Mouse (Mus musculus) macrophage (primary cell): ENCODE data around the gene Gria3. TPM values are rescaled to one million over a fixed set of nuclear protein-coding genes. Genes with fewer than 3 reads are reported as not detected.

Experiments used
- H3K27ac ChIP-seq: fragments of 350-480 bp; formaldehyde crosslinking; 2 replicates; pipeline ENCODE4 v1.9.0; 2021
- H3K36me3 ChIP-seq: fragments of 350-480 bp; formaldehyde crosslinking; 2 replicates; pipeline ENCODE4 v1.9.0; 2021; ENCODE audit errors: inconsistent target
- H3K4me3 ChIP-seq: fragments of 350-480 bp; formaldehyde crosslinking; 2 replicates; pipeline ENCODE4 v1.9.0; 2021; ENCODE audit errors: inconsistent target
- H3K79me2 ChIP-seq: fragments of 350-480 bp; formaldehyde crosslinking; 2 replicates; pipeline ENCODE4 v1.9.0; 2021; ENCODE audit errors: inconsistent target
- WGBS: methylation state at CpG from one replicate; pipeline ENCODE4 v1.1.7; 2026; ENCODE audit warnings: inconsistent platforms; ENCODE audit not compliant: missing documents; 5-methylcytosine and 5-hydroxymethylcytosine counted together
- polyA plus RNA-seq: library from polyadenylated mRNA; stranded (reverse); fragments of 250-400 nt; gene quantifications from 3 replicates; pipeline ENCODE4 v1.2.4, GENCODE M21; 2018; ENCODE audit warnings: inconsistent platforms

Gria3 gene
- polyA plus RNA-seq, 1 experiment from 2014 or later = 0.80 TPM

DNA sequence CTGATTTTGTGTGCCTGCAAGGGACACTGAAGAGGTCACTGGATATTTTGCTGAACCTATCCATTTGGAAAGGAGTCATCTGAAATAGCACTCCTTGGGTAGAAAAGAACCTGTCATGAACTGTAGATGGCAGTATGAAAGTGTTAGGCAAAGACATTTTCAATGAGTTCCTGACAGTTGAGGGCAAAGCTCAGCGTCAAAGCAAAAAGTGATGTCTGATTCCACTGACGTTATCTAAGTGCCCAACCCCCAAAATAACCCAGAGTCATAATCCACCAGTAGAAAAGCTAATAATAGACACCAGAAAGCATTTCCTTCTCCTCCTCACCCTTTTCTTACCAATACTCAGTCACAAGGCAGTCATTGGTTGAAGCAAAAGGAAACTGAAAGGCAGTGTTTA, 244.3 kb downstream of the Gria3 start:
- 56% methylated on average over 2 of the region's 2 CpGs for WGBS

DNA sequence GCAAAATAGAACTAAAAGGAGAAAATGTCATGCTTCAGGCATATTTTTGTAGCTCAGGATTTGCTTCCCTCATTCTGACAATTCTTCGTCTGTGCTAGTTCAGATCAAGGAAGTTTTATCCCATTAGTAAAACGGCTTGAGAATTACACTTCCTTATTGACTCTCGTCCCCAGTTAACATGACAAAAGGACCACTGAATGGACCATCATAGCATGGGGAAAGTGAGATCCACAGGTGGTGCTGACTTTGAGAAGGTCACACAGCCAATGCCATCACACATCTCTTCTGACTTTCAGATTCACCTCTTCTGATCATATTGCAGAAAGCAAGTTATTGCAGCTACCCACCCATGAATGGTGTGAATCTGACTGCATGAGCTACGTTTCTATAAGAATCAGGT, 257.1 kb downstream of the Gria3 start:
- no peak overlapping the region for H3K4me3 ChIP-seq
- H3K79me2 ChIP-seq = no peaks in the 10 kb centered on the region
- no peaks in the 10 kb centered on the region for H3K36me3 ChIP-seq
- H3K27ac ChIP-seq = no peak overlapping the region
- WGBS = 72% methylated on average over 4 of the region's 4 CpGs

More for the DNA sequence above, 244.3 kb downstream of the Gria3 start:
- H3K79me2 ChIP-seq = no peaks in the 10 kb centered on the region
- no peak overlapping the region for H3K4me3 ChIP-seq
- no peak overlapping the region for H3K27ac ChIP-seq
- no peaks in the 10 kb centered on the region for H3K36me3 ChIP-seq

DNA sequence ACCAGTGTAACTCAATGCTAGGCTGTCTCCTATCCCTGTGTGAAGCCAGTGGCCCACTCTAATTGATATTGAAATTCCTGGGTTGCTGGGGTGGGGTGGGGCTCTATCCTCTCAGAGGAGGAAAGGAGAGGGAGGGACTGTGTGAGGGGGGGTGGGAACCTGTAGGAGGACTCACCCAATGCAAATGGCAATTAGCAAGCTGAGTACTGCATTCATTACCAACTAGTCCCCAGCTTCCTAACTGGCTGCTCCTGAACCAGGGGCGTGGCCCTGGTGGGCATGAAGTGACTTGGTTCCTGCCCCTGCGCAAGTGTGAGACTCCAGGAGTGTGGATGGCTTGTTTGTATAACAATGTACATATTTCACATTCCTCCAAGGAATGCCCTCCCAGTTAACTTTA, 288.2 kb downstream of the Gria3 start:
- 70% methylated on average over 2 of the region's 2 CpGs for WGBS
- Histone ChIP-seq H3K36me3 (no peaks in the 10 kb centered on the region), H3K27ac (no peak overlapping the region), H3K79me2 (no peaks in the 10 kb centered on the region), H3K4me3 (no peak overlapping the region)

- Histone ChIP-seq H3K79me2 (no peaks in the 10 kb centered on the region), H3K4me3 (no peak overlapping the region), H3K27ac (no peak overlapping the region), H3K36me3 (no peaks in the 10 kb centered on the region)
- 100% methylated on average over 1 of the region's 1 CpGs for WGBS
These were observed 291.4 kb downstream of the Gria3 start for GRCm38 (mm10) chrX:41692076-41692475.
